Comparison of ENCODE assay signal across 11 mouse cellular contexts in genomic region chr10:62885460-62885859, GRCm38 (mm10). TPM values are rescaled to one million over a fixed set of nuclear protein-coding genes. Genes with fewer than 3 reads are reported as not detected.
DNase-seq lines count a peak whose midpoint lies in the region; ATAC-seq and TF ChIP-seq lines count a peak whose summit lies in the region.
"Had no signal": no experiment of that assay in that cellular context is flagged by ENCODE, and none has a peak within 500 bp of the region (broad histone marks: within the 10 kb centered on the region; RNA-seq: fewer than 3 reads in every experiment).

No protein-coding gene starts in this region.

- TF ChIP-seq CTCF in small intestine, adult 2 months (IDR thresholded peaks at IDR 0.05; ENCODE audit: extremely low read depth, insufficient read length, insufficient replicate concordance, low read depth, low read length): no peak

- no peaks in the 10 kb centered on the region for H3K36me3 ChIP-seq in liver, embryonic 11.5 days (ENCODE audit: control insufficient read depth, insufficient read depth, low read length)
- H3K36me3 ChIP-seq in forebrain, embryonic 11.5 days (ENCODE audit: control insufficient read depth, insufficient read depth, low read length): no peaks in the 10 kb centered on the region
- no peaks in the 10 kb centered on the region for H3K36me3 ChIP-seq in limb, embryonic 13.5 days
- H3K36me3 ChIP-seq in small intestine, adult 2 months (ENCODE audit: control insufficient read depth, insufficient read depth, low read length): no peaks in the 10 kb centered on the region

- H3K4me2 ChIP-seq in liver, embryonic 11.5 days: peak overlapping the region; percentile 98
- H3K4me2 ChIP-seq in forebrain, embryonic 11.5 days (ENCODE audit: low read depth, low read length, severe bottlenecking): peak overlapping the region; percentile 97; the same call in 1 of the 2 replicates
- H3K4me2 ChIP-seq in limb, embryonic 13.5 days (replicated peaks): peak overlapping the region; percentile 90

- peak overlapping the region; percentile 64 for H3K4me3 ChIP-seq in liver, embryonic 11.5 days (ENCODE audit: low read depth, low read length)
- peak overlapping the region; percentile 72 for H3K4me3 ChIP-seq in forebrain, embryonic 11.5 days (ENCODE audit: low read depth, low read length)
- H3K4me3 ChIP-seq in limb, embryonic 13.5 days: peak overlapping the region; percentile 72
- peak overlapping the region; percentile 66; the same call in 1 of the 2 replicates for H3K4me3 ChIP-seq in small intestine, adult 2 months (ENCODE audit: low read depth, low read length)

- no peak overlapping the region for H3K27ac ChIP-seq in liver, embryonic 11.5 days (ENCODE audit: low read depth, low read length)
- no peak overlapping the region for H3K27ac ChIP-seq in forebrain, embryonic 11.5 days (ENCODE audit: low read depth, low read length)
- H3K27ac ChIP-seq in limb, embryonic 13.5 days: no peak overlapping the region
- H3K27ac ChIP-seq in small intestine, adult 2 months (ENCODE audit: insufficient read depth, low read depth, low read length): no peak overlapping the region
- H3K27ac ChIP-seq: left cerebral cortex, adult 2 months had no signal

- no peaks in the 10 kb centered on the region for H3K9me3 ChIP-seq in liver, embryonic 11.5 days (ENCODE audit: control insufficient read depth, low read length)
- no peaks in the 10 kb centered on the region for H3K9me3 ChIP-seq in forebrain, embryonic 11.5 days (ENCODE audit: control insufficient read depth, low read length)
- no peaks in the 10 kb centered on the region for H3K9me3 ChIP-seq in limb, embryonic 13.5 days

- DNase-seq in liver, embryonic 11.5 days (ENCODE audit: low spot score): no peak
- no peak for DNase-seq in liver
- DNase-seq in forebrain, embryonic 11.5 days (ENCODE audit: low spot score): no peak
- DNase-seq in retina, postnatal 1 day: no peak
- DNase-seq in retina, embryonic 14.5 days (ENCODE audit: low spot score): no peak
- no peak for DNase-seq in thymus, postnatal 25 days
- DNase-seq: cerebellum, adult 9-11 months had no signal

- peaks cover 7% of the 10 kb centered on the region; the same call in 1 of the 2 replicates for H3K4me1 ChIP-seq in liver, embryonic 11.5 days (replicated peaks; ENCODE audit: control insufficient read depth, insufficient read depth, low read length)
- 0 out of 2 replicates have a peak, but pooled peaks cover 3% of the 10 kb centered on the region for H3K4me1 ChIP-seq in forebrain, embryonic 11.5 days (replicated peaks; ENCODE audit: control insufficient read depth, insufficient read depth, low read length)
- peaks cover 11% of the 10 kb centered on the region; the same call in 1 of the 2 replicates for H3K4me1 ChIP-seq in limb, embryonic 13.5 days
- H3K4me1 ChIP-seq in small intestine, adult 2 months (ENCODE audit: control insufficient read depth, insufficient read depth, insufficient read length, low read length): no peaks in the 10 kb centered on the region

- no peak overlapping the region for H3K9ac ChIP-seq in liver, embryonic 11.5 days (ENCODE audit: low read depth, low read length)
- no peak overlapping the region for H3K9ac ChIP-seq in forebrain, embryonic 11.5 days (ENCODE audit: low read length)
- H3K9ac ChIP-seq in limb, embryonic 13.5 days: peak overlapping the region; percentile 74; the same call in 1 of the 2 replicates

- no peak for ATAC-seq in liver, embryonic 11.5 days (replicated peaks; ENCODE audit: low FRiP score)
- no peak for ATAC-seq in forebrain, embryonic 11.5 days (replicated peaks; ENCODE audit: low FRiP score)
- ATAC-seq in limb, embryonic 13.5 days (ENCODE audit: low FRiP score, low read depth): no peak

- TF ChIP-seq POLR2A in small intestine, adult 2 months (IDR thresholded peaks at IDR 0.05; ENCODE audit: low read depth, low read length): no peak

- WGBS in liver, embryonic 11.5 days: 21% methylated on average over 10 of the region's 10 CpGs
- WGBS in forebrain, embryonic 11.5 days: 40% methylated on average over 10 of the region's 10 CpGs
- 29% methylated on average over 10 of the region's 10 CpGs for WGBS in limb, embryonic 13.5 days
- 55% methylated on average over 10 of the region's 10 CpGs for WGBS in small intestine, adult 2 months

- no peaks in the 10 kb centered on the region; the same call in 1 of the 2 replicates for H3K27me3 ChIP-seq in liver, embryonic 11.5 days (replicated peaks; ENCODE audit: control insufficient read depth, insufficient read depth, low read length)
- H3K27me3 ChIP-seq in forebrain, embryonic 11.5 days (ENCODE audit: control insufficient read depth, insufficient read depth, low read length): no peaks in the 10 kb centered on the region
- peaks cover 3% of the 10 kb centered on the region; the same call in 1 of the 2 replicates for H3K27me3 ChIP-seq in limb, embryonic 13.5 days
- peaks cover 8% of the 10 kb centered on the region for H3K27me3 ChIP-seq in small intestine, adult 2 months (ENCODE audit: control insufficient read depth, insufficient read depth, low read length)
- H3K27me3 ChIP-seq: Patski had no signal

RNA-seq across cellular contexts. Expression of gene Tet1, which starts 23.3 kb away (rescaled TPM):
- 11.7 and 12.9 TPM in 2 replicates for polyA plus RNA-seq in liver, embryonic 11.5 days (2014; fragmentation: Nextera tagmentation; extraction: Ambion mirVana)
- polyA plus RNA-seq in forebrain, embryonic 11.5 days (2014; fragmentation: Nextera tagmentation; extraction: Ambion mirVana): 37.8 and 39.7 TPM in 2 replicates
- 30.8 and 32.0 TPM in 2 replicates for polyA plus RNA-seq in limb, embryonic 13.5 days (2015; fragmentation: Nextera tagmentation; extraction: Ambion mirVana)
- 0.23 and 0.38 TPM in 2 replicates for polyA plus RNA-seq in small intestine, adult 2 months (2012; rRNA removed)

RNA-seq across cellular contexts. Expression of gene Slc25a16, which starts 35.0 kb away (rescaled TPM):
- polyA plus RNA-seq in liver, embryonic 11.5 days (2014; fragmentation: Nextera tagmentation; extraction: Ambion mirVana): 13.5 and 15.7 TPM in 2 replicates
- 12.6 TPM in 2 replicates for polyA plus RNA-seq in forebrain, embryonic 11.5 days (2014; fragmentation: Nextera tagmentation; extraction: Ambion mirVana)
- 10.9 and 12.0 TPM in 2 replicates for polyA plus RNA-seq in limb, embryonic 13.5 days (2015; fragmentation: Nextera tagmentation; extraction: Ambion mirVana)
- polyA plus RNA-seq in small intestine, adult 2 months (2012; rRNA removed): 25.3 and 31.0 TPM in 2 replicates
